Mouse (Mus musculus): ENCODE measurements around the gene Ccdc186.
"Not testable (repeated sequence)": the region's sequence is repeated elsewhere in the genome, so short reads cannot be mapped to it uniquely, and the experiment has no call there.

The Ccdc186 gene

GRCm38 (mm10) chr19:56800930-56801655 lies 20.9 kb downstream of the Ccdc186 start:
- DNase-seq = no peak

GRCm38 (mm10) chr19:56800226-56800625 lies 21.8 kb downstream of the Ccdc186 start:
- DNase-seq = no peak

- DNase-seq = no peak
Observed at GRCm38 (mm10) chr19:56797376-56797775, 24.6 kb downstream of the Ccdc186 start.

GRCm38 (mm10) chr19:56788952-56789351 lies 33.0 kb downstream of the Ccdc186 start:
- no peak for DNase-seq

- no peak for DNase-seq
Observed at GRCm38 (mm10) chr19:56787911-56788310, 34.1 kb downstream of the Ccdc186 start.

GRCm38 (mm10) chr19:56778532-56778931 lies 43.5 kb downstream of the Ccdc186 start:
- DNase-seq = not testable (repeated sequence)

- DNase-seq = no peak
Observed at GRCm38 (mm10) chr19:56776719-56777382, 45.1 kb downstream of the Ccdc186 start.

GRCm38 (mm10) chr19:56775893-56776718 lies 45.9 kb downstream of the Ccdc186 start:
- DNase-seq = no peak

GRCm38 (mm10) chr19:56774971-56775892 lies 46.8 kb downstream of the Ccdc186 start:
- no peak for DNase-seq

GRCm38 (mm10) chr19:56774408-56774962 lies 47.5 kb downstream of the Ccdc186 start:
- DNase-seq = no peak

GRCm38 (mm10) chr19:56773393-56773971 lies 48.5 kb downstream of the Ccdc186 start:
- no peak for DNase-seq

GRCm38 (mm10) chr19:56772158-56772557 lies 49.8 kb downstream of the Ccdc186 start:
- DNase-seq = no peak

- DNase-seq = no peak
Observed at GRCm38 (mm10) chr19:56769024-56769423, 53.0 kb downstream of the Ccdc186 start.

- peak; percentile 25 for DNase-seq
Observed at GRCm38 (mm10) chr19:56762686-56763085, 59.3 kb downstream of the Ccdc186 start.

- no peak for DNase-seq
Observed at GRCm38 (mm10) chr19:56761727-56762126, 60.3 kb downstream of the Ccdc186 start.

GRCm38 (mm10) chr19:56761096-56761495 lies 60.9 kb downstream of the Ccdc186 start:
- no peak for DNase-seq

GRCm38 (mm10) chr19:56760306-56760940 lies 61.6 kb downstream of the Ccdc186 start:
- no peak for DNase-seq

- DNase-seq = no peak
Observed at GRCm38 (mm10) chr19:56759740-56760139, 62.2 kb downstream of the Ccdc186 start.

- DNase-seq = no peak
Observed at GRCm38 (mm10) chr19:56758311-56758710, 63.7 kb downstream of the Ccdc186 start.

- DNase-seq = no peak
Observed at GRCm38 (mm10) chr19:56756412-56756811, 65.6 kb downstream of the Ccdc186 start.

- not testable (repeated sequence) for DNase-seq
Observed at GRCm38 (mm10) chr19:56754456-56754855, 67.5 kb downstream of the Ccdc186 start.

All from cerebellum, adult 8-10 months (tissue).